Mouse (Mus musculus): Measurements from ENCODE around the gene Grin2d.

Grin2d gene

DNA sequence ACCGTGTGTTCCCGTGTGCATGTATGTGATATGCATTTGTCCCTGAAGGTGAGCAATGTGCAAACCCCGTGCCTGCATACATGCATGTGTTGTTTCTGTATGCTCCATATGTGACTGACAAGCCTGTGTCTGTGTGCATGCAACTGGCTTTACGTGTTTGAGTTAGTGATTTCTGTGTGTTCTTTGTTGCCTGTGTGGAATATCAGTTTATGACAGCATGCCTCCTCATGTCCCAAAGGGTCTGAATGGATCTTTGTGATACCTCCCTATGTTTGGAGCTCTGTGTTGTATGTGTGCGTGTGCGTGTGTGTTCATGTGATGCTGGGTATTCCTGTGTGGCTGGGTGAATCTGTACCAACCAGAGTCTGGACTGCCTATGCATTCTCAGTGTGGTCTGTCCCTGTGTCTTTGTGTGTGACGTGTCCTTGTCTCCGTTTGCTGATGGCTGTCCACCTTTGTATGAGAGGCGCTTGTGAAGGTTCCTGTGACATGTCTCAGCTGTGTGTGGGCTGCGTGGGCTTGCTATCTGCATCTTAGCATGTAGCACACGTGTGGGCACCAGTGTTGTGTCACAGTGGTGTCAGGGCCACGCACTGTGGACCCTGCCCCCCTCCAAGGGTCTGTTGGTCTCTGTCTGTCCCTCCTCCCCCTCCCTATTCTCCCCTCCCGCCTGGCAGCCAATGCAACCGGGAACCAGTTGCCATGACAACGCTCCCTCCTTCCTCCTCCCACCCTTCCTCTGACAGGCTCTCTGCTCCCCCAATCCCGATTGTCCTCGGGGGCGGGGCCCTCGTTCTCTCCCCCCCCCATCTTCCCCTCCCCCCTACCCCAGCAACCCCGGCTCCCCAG, 93.4 kb downstream of the Grin2d start, which contains the start of gene Sult2b1:
Gene Sult2b1, minus strand, starts transcription at position 146 of the 849 bp plus-strand sequence.
- in situ Hi-C loops (cut with MboI) = no loop called here

DNA sequence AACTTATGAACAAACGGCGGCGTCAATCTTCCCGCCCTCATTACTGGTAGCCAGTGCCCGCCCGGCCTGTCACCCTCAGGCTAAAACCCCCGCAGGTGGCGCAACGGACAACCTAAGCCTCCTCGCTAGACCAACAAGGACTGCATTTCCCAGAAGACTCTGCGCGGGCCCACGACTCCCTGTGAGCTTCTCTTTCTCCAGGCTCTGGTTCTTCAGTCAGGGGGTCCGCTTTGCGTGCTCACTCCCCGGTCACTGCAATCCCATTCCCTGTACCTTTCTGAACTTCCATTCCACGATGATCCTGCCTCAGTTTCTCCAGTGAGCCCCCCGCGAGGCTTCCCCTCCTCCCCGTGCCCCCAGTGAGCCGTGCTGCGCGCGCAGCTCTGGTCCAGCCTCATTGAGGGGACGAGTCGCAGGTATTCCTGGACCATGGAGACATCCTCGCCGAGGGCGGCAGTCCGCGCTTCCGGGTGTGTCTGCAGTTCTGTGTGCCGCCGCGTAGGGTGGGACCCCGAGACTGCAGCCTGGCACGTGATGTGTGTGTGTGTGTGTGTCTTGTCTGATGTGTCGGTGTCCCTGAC, 94.6 kb downstream of the Grin2d start, which contains the start of gene Lmtk3:
Gene Lmtk3, plus strand, starts transcription at position 228 of the 581 bp plus-strand sequence.
- in situ Hi-C loops (cut with MboI) = no loop called here

DNA sequence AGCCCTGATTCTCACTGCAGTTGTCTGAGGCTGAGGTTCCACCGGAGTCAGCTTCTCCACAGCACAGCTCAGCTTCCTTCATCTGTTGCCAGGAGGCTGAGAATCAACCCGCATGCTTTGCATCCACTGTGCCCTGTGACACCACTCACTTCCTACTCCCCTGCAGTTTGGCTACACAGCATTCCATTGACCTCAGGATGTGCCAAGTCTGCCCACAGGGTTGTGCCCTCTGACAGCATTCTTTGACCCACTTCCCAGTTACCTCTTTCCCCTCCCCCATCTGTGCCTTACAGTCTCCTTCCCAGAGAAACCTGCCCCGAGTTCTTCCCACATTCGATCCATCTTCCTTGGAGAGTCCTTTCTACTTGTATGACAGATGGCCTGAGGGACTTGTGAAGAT, 95.9 kb downstream of the Grin2d start:
- in situ Hi-C loops (cut with MboI) = no loop called here
